Mouse (Mus musculus): ENCODE measurements at regions not wholly inside any gene's neighbourhood (a gene's known extent, or its start where the extent isn't known, plus 50 kb on each side); places are given as distances from the start of the nearest gene placed in this dataset.

GRCm38 (mm10) chr13:71248261-71249031, 406.8 kb upstream of the Adamts16 start:
- H3K27ac ChIP-seq (replicated peaks): peak overlapping the region; percentile 35; the same call in 1 of the 2 replicates
- DNase-seq (ENCODE audit: low spot score): peak; percentile 21
- no peaks in the 10 kb centered on the region for H3K36me3 ChIP-seq (ENCODE audit: control insufficient read depth, insufficient read depth, low read length)
- H3K9me3 ChIP-seq (ENCODE audit: control insufficient read depth, low read length): no peaks in the 10 kb centered on the region
- H3K27me3 ChIP-seq (ENCODE audit: control insufficient read depth, insufficient read depth, low read length): no peaks in the 10 kb centered on the region
- H3K4me1 ChIP-seq (replicated peaks; ENCODE audit: control insufficient read depth, insufficient read depth): no peaks in the 10 kb centered on the region
- no peak overlapping the region for H3K4me2 ChIP-seq (replicated peaks; ENCODE audit: low read depth)
- TF ChIP-seq EP300 (optimal IDR thresholded peaks at IDR 0.05) (no peak), CTCF (IDR thresholded peaks at IDR 0.05; ENCODE audit: low read depth) (peak; percentile 74)
- peak; percentile 45; the same call in 1 of the 2 replicates for ATAC-seq (ENCODE audit: low FRiP score, low TSS enrichment)
- no peak overlapping the region for H3K9ac ChIP-seq (ENCODE audit: low read length)
- H3K4me3 ChIP-seq (ENCODE audit: low read depth, low read length): no peak overlapping the region
- WGBS: 42% methylated on average over 8 of the region's 8 CpGs

GRCm38 (mm10) chr13:71247241-71247640, 405.6 kb upstream of the Adamts16 start:
- Histone ChIP-seq H3K36me3 (ENCODE audit: control insufficient read depth, insufficient read depth, low read length) (no peaks in the 10 kb centered on the region), H3K27me3 (ENCODE audit: control insufficient read depth, insufficient read depth, low read length) (no peaks in the 10 kb centered on the region), H3K9me3 (ENCODE audit: control insufficient read depth, low read length) (no peaks in the 10 kb centered on the region), H3K4me3 (ENCODE audit: low read depth, low read length) (no peak overlapping the region), H3K4me1 (replicated peaks; ENCODE audit: control insufficient read depth, insufficient read depth) (no peaks in the 10 kb centered on the region), H3K4me2 (replicated peaks; ENCODE audit: low read depth) (no peak overlapping the region), H3K9ac (ENCODE audit: low read length) (no peak overlapping the region), H3K27ac (replicated peaks) (no peak overlapping the region)
- ATAC-seq (ENCODE audit: low FRiP score, low TSS enrichment) (no peak), DNase-seq (ENCODE audit: low spot score) (no peak)
- TF ChIP-seq CTCF (IDR thresholded peaks at IDR 0.05; ENCODE audit: low read depth) (no peak), EP300 (optimal IDR thresholded peaks at IDR 0.05) (no peak)

GRCm38 (mm10) chr13:71245326-71245725, 403.7 kb upstream of the Adamts16 start:
- no peak overlapping the region for H3K27ac ChIP-seq (replicated peaks)
- TF ChIP-seq CTCF (IDR thresholded peaks at IDR 0.05; ENCODE audit: low read depth) (no peak), EP300 (optimal IDR thresholded peaks at IDR 0.05) (no peak)
- no peak for ATAC-seq (ENCODE audit: low FRiP score, low TSS enrichment)
- H3K4me1 ChIP-seq (replicated peaks; ENCODE audit: control insufficient read depth, insufficient read depth): no peaks in the 10 kb centered on the region
- H3K27me3 ChIP-seq (ENCODE audit: control insufficient read depth, insufficient read depth, low read length): no peaks in the 10 kb centered on the region
- WGBS: 53% methylated on average over 4 of the region's 4 CpGs
- H3K36me3 ChIP-seq (ENCODE audit: control insufficient read depth, insufficient read depth, low read length): no peaks in the 10 kb centered on the region
- H3K4me3 ChIP-seq (ENCODE audit: low read depth, low read length): no peak overlapping the region
- H3K9me3 ChIP-seq (ENCODE audit: control insufficient read depth, low read length): no peaks in the 10 kb centered on the region
- no peak for DNase-seq (ENCODE audit: low spot score)
- no peak overlapping the region for H3K4me2 ChIP-seq (replicated peaks; ENCODE audit: low read depth)
- no peak overlapping the region for H3K9ac ChIP-seq (ENCODE audit: low read length)

- DNase-seq (ENCODE audit: low spot score): no peak
- 56% methylated on average over 4 of the region's 4 CpGs for WGBS
These were observed 398.2 kb upstream of the Adamts16 start for GRCm38 (mm10) chr13:71239782-71240181.

GRCm38 (mm10) chr13:71235338-71235737, 393.7 kb upstream of the Adamts16 start:
- WGBS: 78% methylated on average over 4 of the region's 4 CpGs
- H3K4me3 ChIP-seq (ENCODE audit: low read depth, low read length): no peak overlapping the region

More at GRCm38 (mm10) chr13:71239782-71240181, 398.2 kb upstream of the Adamts16 start:
- H3K36me3 ChIP-seq (ENCODE audit: control insufficient read depth, insufficient read depth, low read length): no peaks in the 10 kb centered on the region
- H3K9ac ChIP-seq (ENCODE audit: low read length): no peak overlapping the region
- no peaks in the 10 kb centered on the region for H3K9me3 ChIP-seq (ENCODE audit: control insufficient read depth, low read length)
- no peaks in the 10 kb centered on the region for H3K27me3 ChIP-seq (ENCODE audit: control insufficient read depth, insufficient read depth, low read length)
- no peak overlapping the region for H3K4me2 ChIP-seq (replicated peaks; ENCODE audit: low read depth)
- H3K4me3 ChIP-seq (ENCODE audit: low read depth, low read length): no peak overlapping the region
- no peak overlapping the region for H3K27ac ChIP-seq (replicated peaks)
- no peak for ATAC-seq (ENCODE audit: low FRiP score, low TSS enrichment)
- TF ChIP-seq CTCF (IDR thresholded peaks at IDR 0.05; ENCODE audit: low read depth) (peak; percentile 19; the same call in 1 of the 2 replicates), EP300 (optimal IDR thresholded peaks at IDR 0.05) (no peak)
- no peaks in the 10 kb centered on the region for H3K4me1 ChIP-seq (replicated peaks; ENCODE audit: control insufficient read depth, insufficient read depth)

GRCm38 (mm10) chr13:71231182-71231581, 389.6 kb upstream of the Adamts16 start:
- no peaks in the 10 kb centered on the region for H3K4me1 ChIP-seq (replicated peaks; ENCODE audit: control insufficient read depth, insufficient read depth)
- ATAC-seq (ENCODE audit: low FRiP score, low TSS enrichment): no peak
- no peak overlapping the region for H3K9ac ChIP-seq (ENCODE audit: low read length)
- no peaks in the 10 kb centered on the region for H3K9me3 ChIP-seq (ENCODE audit: control insufficient read depth, low read length)
- TF ChIP-seq EP300 (optimal IDR thresholded peaks at IDR 0.05) (no peak), CTCF (IDR thresholded peaks at IDR 0.05; ENCODE audit: low read depth) (no peak)
- no peak for DNase-seq (ENCODE audit: low spot score)
- H3K4me2 ChIP-seq (replicated peaks; ENCODE audit: low read depth): no peak overlapping the region
- H3K27ac ChIP-seq (replicated peaks): no peak overlapping the region
- WGBS: 55% methylated on average over 5 of the region's 5 CpGs
- H3K27me3 ChIP-seq (ENCODE audit: control insufficient read depth, insufficient read depth, low read length): no peaks in the 10 kb centered on the region
- no peak overlapping the region for H3K4me3 ChIP-seq (ENCODE audit: low read depth, low read length)
- no peaks in the 10 kb centered on the region for H3K36me3 ChIP-seq (ENCODE audit: control insufficient read depth, insufficient read depth, low read length)

More at GRCm38 (mm10) chr13:71235338-71235737, 393.7 kb upstream of the Adamts16 start:
- no peak overlapping the region for H3K9ac ChIP-seq (ENCODE audit: low read length)
- H3K27me3 ChIP-seq (ENCODE audit: control insufficient read depth, insufficient read depth, low read length): no peaks in the 10 kb centered on the region
- TF ChIP-seq EP300 (optimal IDR thresholded peaks at IDR 0.05): no peak
- TF ChIP-seq CTCF (IDR thresholded peaks at IDR 0.05; ENCODE audit: low read depth): no peak
- ATAC-seq (ENCODE audit: low FRiP score, low TSS enrichment) (no peak), DNase-seq (ENCODE audit: low spot score) (no peak)
- no peak overlapping the region for H3K27ac ChIP-seq (replicated peaks)
- H3K4me2 ChIP-seq (replicated peaks; ENCODE audit: low read depth): no peak overlapping the region
- no peaks in the 10 kb centered on the region for H3K4me1 ChIP-seq (replicated peaks; ENCODE audit: control insufficient read depth, insufficient read depth)
- H3K9me3 ChIP-seq (ENCODE audit: control insufficient read depth, low read length): no peaks in the 10 kb centered on the region
- H3K36me3 ChIP-seq (ENCODE audit: control insufficient read depth, insufficient read depth, low read length): no peaks in the 10 kb centered on the region
